Mouse (Mus musculus): ENCODE results near the gene Grin2b. TPM values are rescaled to one million over a fixed set of nuclear protein-coding genes. Genes with fewer than 3 reads are reported as not detected.

Grin2b gene
- polyA plus RNA-seq, 1 experiment from 2014 or later, result 2.1 TPM

DNA sequence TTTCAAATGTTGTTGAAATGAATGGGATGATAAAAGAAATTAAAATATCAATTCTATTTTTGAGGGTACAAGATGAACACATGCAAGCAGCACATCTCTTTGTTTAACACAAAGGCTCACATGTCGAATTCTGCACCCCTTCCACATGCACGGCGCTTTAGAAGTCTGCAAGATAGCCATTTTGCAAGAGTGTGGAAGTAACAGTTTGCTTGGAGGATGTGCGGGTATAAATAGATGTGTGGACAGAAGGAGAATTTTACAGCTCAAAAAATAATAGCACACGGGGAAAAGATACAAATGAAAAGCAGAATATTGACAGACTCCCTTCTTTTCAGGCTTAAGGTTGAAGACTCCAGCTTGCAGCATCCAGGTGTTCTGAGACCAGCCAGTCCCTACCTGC lies 2.9 kb downstream of the Grin2b start:
- H3K4me3 ChIP-seq (ENCODE audit: low read depth, low read length), result no peak overlapping the region
- DNase-seq (ENCODE audit: low spot score), result no peak
- no peak overlapping the region for H3K9ac ChIP-seq (ENCODE audit: low read length)
- ATAC-seq (ENCODE audit: insufficient read depth, low FRiP score, low TSS enrichment), result no peak
- no peak overlapping the region for H3K27ac ChIP-seq (ENCODE audit: low read depth, low read length)
- no peaks in the 10 kb centered on the region for H3K9me3 ChIP-seq (ENCODE audit: control insufficient read depth, low read length)
- H3K27me3 ChIP-seq (ENCODE audit: control insufficient read depth, insufficient read depth, low read length), result peaks cover 22% of the 10 kb centered on the region
- H3K36me3 ChIP-seq (ENCODE audit: control insufficient read depth, insufficient read depth, low read length), result no peaks in the 10 kb centered on the region
- no peak overlapping the region for H3K4me2 ChIP-seq (ENCODE audit: low read depth)
- 84% methylated on average over 5 of the region's 5 CpGs for WGBS
- H3K4me1 ChIP-seq (ENCODE audit: control insufficient read depth, insufficient read depth, low read length), result no peaks in the 10 kb centered on the region

DNA sequence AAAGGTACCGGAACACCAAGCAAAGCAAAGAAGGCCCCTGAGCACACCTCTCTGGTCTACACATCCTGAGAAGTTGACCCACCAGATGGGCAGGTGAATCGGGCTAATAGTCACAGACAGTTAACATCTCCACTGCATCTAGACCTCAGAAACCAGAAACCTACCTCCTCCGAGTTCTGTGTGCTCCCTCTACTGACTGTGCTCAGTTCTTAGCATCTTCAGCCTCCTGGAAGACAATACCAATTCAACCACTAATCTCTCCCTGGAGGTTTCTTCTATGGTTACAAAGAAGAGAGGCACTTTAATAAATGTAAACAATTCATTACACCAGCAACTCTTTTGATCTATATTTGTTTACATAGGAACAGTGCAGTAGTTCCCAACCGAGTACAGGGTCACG lies 6.0 kb downstream of the Grin2b start:
- Histone ChIP-seq H3K36me3 (ENCODE audit: control insufficient read depth, insufficient read depth, low read length) (no peaks in the 10 kb centered on the region), H3K4me2 (ENCODE audit: low read depth) (no peak overlapping the region), H3K4me1 (ENCODE audit: control insufficient read depth, insufficient read depth, low read length) (no peaks in the 10 kb centered on the region), H3K27me3 (ENCODE audit: control insufficient read depth, insufficient read depth, low read length) (peaks cover 19% of the 10 kb centered on the region), H3K27ac (ENCODE audit: low read depth, low read length) (no peak overlapping the region), H3K4me3 (ENCODE audit: low read depth, low read length) (no peak overlapping the region), H3K9me3 (ENCODE audit: control insufficient read depth, low read length) (no peaks in the 10 kb centered on the region), H3K9ac (ENCODE audit: low read length) (no peak overlapping the region)
- 89% methylated on average over 5 of the region's 5 CpGs for WGBS
- ATAC-seq (ENCODE audit: insufficient read depth, low FRiP score, low TSS enrichment) (no peak), DNase-seq (ENCODE audit: low spot score) (no peak)

DNA sequence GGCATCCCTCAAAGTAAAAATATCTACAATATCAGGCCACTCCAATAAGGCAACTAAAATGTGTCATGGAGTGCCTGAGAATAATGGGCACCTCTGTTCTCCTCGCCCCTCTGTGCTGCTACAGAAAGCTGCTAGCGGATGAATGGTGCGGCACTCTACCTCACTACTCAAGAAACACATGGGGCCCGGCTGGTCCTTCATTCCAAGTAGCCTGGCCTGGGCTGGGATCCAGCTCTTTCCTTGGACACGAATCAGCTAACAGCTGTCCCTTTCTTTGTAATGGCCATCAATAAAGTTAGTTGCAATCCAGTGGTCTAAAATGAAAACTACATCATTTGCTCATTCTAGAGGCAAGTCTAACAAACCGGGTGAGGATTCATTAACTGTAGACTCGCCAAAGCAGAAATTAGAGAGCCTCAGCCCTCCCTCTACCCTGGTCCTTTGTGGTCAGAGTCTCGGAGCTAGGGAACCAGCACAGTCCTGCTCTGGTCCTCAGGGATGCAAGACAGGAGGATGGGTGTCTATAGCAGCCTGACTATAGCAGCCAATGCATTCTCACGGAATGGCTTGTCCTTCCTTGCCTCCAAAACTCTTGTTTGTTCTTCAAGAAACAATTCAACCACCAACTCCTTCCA lies 7.8 kb downstream of the Grin2b start:
- H3K4me2 ChIP-seq (ENCODE audit: low read depth), result no peak overlapping the region
- no peak overlapping the region for H3K4me3 ChIP-seq (ENCODE audit: low read depth, low read length)
- ATAC-seq (ENCODE audit: insufficient read depth, low FRiP score, low TSS enrichment), result no peak
- H3K27ac ChIP-seq (ENCODE audit: low read depth, low read length), result no peak overlapping the region
- WGBS, result 85% methylated on average over 9 of the region's 9 CpGs
- H3K9ac ChIP-seq (ENCODE audit: low read length), result no peak overlapping the region
- peaks cover 3% of the 10 kb centered on the region; the same call in 1 of the 2 replicates for H3K27me3 ChIP-seq (ENCODE audit: control insufficient read depth, insufficient read depth, low read length)
- H3K9me3 ChIP-seq (ENCODE audit: control insufficient read depth, low read length), result no peaks in the 10 kb centered on the region
- no peaks in the 10 kb centered on the region for H3K36me3 ChIP-seq (ENCODE audit: control insufficient read depth, insufficient read depth, low read length)
- no peak for DNase-seq (ENCODE audit: low spot score)
- H3K4me1 ChIP-seq (ENCODE audit: control insufficient read depth, insufficient read depth, low read length), result 0 out of 2 replicates have a peak, but pooled peaks cover 2% of the 10 kb centered on the region

DNA sequence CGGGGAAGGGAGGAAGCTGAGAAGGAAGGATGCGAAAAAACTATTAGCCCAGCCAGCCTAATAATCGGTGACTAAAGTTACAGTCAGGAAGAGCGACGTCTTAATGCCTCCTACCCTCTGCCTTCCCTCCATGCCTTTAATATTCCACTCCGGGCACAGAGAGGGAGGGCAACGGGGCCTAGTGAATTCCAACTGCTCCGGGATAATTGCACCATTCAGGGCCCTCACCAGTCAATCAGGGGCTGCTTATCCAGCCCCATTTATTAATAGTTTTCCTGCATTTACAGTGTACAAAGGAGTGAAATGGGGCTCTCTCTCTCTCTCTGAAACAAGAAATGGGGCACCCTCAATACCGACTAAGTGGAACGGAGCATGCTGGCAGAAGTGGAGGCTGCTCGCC lies 11.2 kb downstream of the Grin2b start:
- peak; percentile 19 for DNase-seq (ENCODE audit: low spot score)
- Histone ChIP-seq H3K9ac (ENCODE audit: low read length) (no peak overlapping the region), H3K36me3 (ENCODE audit: control insufficient read depth, insufficient read depth, low read length) (no peaks in the 10 kb centered on the region), H3K4me1 (ENCODE audit: control insufficient read depth, insufficient read depth, low read length) (0 out of 2 replicates have a peak, but pooled peaks cover 2% of the 10 kb centered on the region), H3K4me3 (ENCODE audit: low read depth, low read length) (no peak overlapping the region), H3K9me3 (ENCODE audit: control insufficient read depth, low read length) (no peaks in the 10 kb centered on the region), H3K27me3 (ENCODE audit: control insufficient read depth, insufficient read depth, low read length) (no peaks in the 10 kb centered on the region), H3K27ac (ENCODE audit: low read depth, low read length) (no peak overlapping the region), H3K4me2 (ENCODE audit: low read depth) (no peak overlapping the region)
- WGBS, result 46% methylated on average over 11 of the region's 11 CpGs
- peak; percentile 57; the same call in 1 of the 2 replicates for ATAC-seq (ENCODE audit: insufficient read depth, low FRiP score, low TSS enrichment)

DNA sequence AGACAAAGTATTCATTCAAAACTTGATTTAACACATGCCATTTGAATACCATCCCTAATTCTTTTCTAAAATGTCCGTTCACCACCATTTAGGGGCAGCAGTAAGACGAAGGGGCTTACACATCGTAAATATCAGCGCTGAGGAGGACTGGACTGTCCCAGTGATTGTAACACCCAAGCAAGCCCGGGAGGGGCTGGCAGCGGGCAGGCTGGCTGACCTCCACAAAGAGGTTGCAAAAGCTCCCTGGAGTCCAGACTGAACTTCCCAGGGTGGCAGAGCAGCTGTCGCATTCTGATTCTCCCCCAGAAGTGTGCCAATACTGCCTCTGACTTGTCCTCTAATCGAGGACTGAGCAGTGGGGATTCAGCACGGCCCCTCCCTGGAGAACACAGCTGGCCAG lies 19.9 kb downstream of the Grin2b start:
- H3K4me2 ChIP-seq (ENCODE audit: low read depth), result no peak overlapping the region
- no peak overlapping the region for H3K9ac ChIP-seq (ENCODE audit: low read length)
- 50% methylated on average over 9 of the region's 9 CpGs for WGBS
- DNase-seq (ENCODE audit: low spot score) (no peak), ATAC-seq (ENCODE audit: insufficient read depth, low FRiP score, low TSS enrichment) (0 out of 2 replicates have a peak, but pooled peaks have one; percentile 32)
- no peak overlapping the region for H3K4me3 ChIP-seq (ENCODE audit: low read depth, low read length)
- no peaks in the 10 kb centered on the region for H3K27me3 ChIP-seq (ENCODE audit: control insufficient read depth, insufficient read depth, low read length)
- H3K9me3 ChIP-seq (ENCODE audit: control insufficient read depth, low read length), result no peaks in the 10 kb centered on the region
- H3K36me3 ChIP-seq (ENCODE audit: control insufficient read depth, insufficient read depth, low read length), result no peaks in the 10 kb centered on the region
- H3K27ac ChIP-seq (ENCODE audit: low read depth, low read length), result no peak overlapping the region
- H3K4me1 ChIP-seq (ENCODE audit: control insufficient read depth, insufficient read depth, low read length), result no peaks in the 10 kb centered on the region

DNA sequence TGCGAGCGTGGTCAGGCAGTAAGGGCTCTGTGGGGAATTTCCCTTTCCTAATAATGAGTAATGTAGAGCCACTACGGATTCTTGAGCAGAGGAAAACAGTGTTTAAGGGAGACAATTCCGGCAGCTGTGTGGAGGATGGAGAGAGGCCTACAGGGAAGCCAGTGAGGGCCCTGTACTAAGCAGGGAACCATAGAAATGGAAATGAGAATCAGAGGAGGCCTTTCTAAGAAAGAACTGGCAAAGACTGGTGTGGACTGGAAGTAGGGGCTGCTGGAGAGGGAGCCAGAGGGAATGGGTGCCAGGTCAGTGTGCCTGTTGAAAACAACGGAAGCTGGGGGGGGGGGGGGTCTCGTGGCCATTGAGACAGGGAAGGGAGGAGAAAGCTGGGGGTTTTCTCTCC lies 23.2 kb downstream of the Grin2b start:
- Histone ChIP-seq H3K9me3 (ENCODE audit: control insufficient read depth, low read length) (no peaks in the 10 kb centered on the region), H3K36me3 (ENCODE audit: control insufficient read depth, insufficient read depth, low read length) (no peaks in the 10 kb centered on the region), H3K4me3 (ENCODE audit: low read depth, low read length) (no peak overlapping the region), H3K27me3 (ENCODE audit: control insufficient read depth, insufficient read depth, low read length) (no peaks in the 10 kb centered on the region), H3K4me2 (ENCODE audit: low read depth) (no peak overlapping the region), H3K9ac (ENCODE audit: low read length) (no peak overlapping the region), H3K4me1 (ENCODE audit: control insufficient read depth, insufficient read depth, low read length) (no peaks in the 10 kb centered on the region), H3K27ac (ENCODE audit: low read depth, low read length) (no peak overlapping the region)
- WGBS, result 41% methylated on average over 5 of the region's 6 CpGs
- ATAC-seq (ENCODE audit: insufficient read depth, low FRiP score, low TSS enrichment) (no peak), DNase-seq (ENCODE audit: low spot score) (no peak)

DNA sequence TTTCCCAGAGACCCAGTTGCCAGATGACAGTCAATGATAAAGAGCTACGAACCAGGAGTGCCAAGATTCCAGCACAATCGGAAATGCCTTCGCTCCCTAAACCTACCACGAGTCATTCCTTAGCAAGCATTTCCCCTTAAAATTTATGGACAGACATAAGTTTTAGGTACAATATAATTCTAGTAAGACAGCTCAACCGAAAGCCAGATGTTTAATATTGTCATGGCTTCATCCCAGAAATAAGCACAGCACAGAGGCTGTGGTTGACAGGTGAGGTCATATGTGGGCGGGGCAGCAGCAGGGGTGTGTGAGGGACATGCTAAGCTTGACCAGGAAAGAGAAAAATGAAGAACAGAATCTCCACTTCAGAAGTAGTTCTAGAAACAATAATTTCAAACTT lies 33.3 kb downstream of the Grin2b start:
- H3K9ac ChIP-seq (ENCODE audit: low read length), result no peak overlapping the region
- ATAC-seq (ENCODE audit: insufficient read depth, low FRiP score, low TSS enrichment) (no peak), DNase-seq (ENCODE audit: low spot score) (no peak)
- no peak overlapping the region for H3K4me3 ChIP-seq (ENCODE audit: low read depth, low read length)
- H3K27me3 ChIP-seq (ENCODE audit: control insufficient read depth, insufficient read depth, low read length), result no peaks in the 10 kb centered on the region
- H3K27ac ChIP-seq (ENCODE audit: low read depth, low read length), result no peak overlapping the region
- no peaks in the 10 kb centered on the region for H3K4me1 ChIP-seq (ENCODE audit: control insufficient read depth, insufficient read depth, low read length)
- H3K9me3 ChIP-seq (ENCODE audit: control insufficient read depth, low read length), result no peaks in the 10 kb centered on the region
- H3K4me2 ChIP-seq (ENCODE audit: low read depth), result no peak overlapping the region
- no peaks in the 10 kb centered on the region for H3K36me3 ChIP-seq (ENCODE audit: control insufficient read depth, insufficient read depth, low read length)
- WGBS, result 86% methylated on average over 6 of the region's 6 CpGs

DNA sequence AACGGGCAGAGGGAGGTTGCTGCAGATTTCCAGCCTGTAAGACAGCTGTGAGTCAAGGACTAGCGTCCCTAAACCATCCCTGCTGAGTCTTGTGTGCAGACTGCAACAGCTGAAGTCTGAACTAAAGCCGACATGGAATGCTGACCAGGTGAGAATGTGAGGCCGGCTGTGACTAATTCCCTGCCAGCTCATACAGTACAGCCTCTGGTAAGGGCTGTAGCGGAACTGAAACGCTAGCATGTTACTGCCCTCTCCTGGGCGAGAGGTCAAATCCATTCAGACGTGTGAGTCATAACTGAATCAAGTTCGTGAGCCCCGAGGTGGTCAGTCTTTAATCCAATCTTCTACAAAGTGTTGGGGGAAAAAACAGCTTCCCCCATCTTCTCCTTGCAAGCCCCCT lies 42.9 kb downstream of the Grin2b start:
- WGBS, result 41% methylated on average over 10 of the region's 10 CpGs
- DNase-seq (ENCODE audit: low spot score) (peak; percentile 30), ATAC-seq (ENCODE audit: insufficient read depth, low FRiP score, low TSS enrichment) (no peak)
- no peak overlapping the region for H3K4me2 ChIP-seq (ENCODE audit: low read depth)
- H3K27ac ChIP-seq (ENCODE audit: low read depth, low read length), result no peak overlapping the region
- H3K9me3 ChIP-seq (ENCODE audit: control insufficient read depth, low read length), result no peaks in the 10 kb centered on the region
- no peaks in the 10 kb centered on the region for H3K27me3 ChIP-seq (ENCODE audit: control insufficient read depth, insufficient read depth, low read length)
- no peaks in the 10 kb centered on the region for H3K4me1 ChIP-seq (ENCODE audit: control insufficient read depth, insufficient read depth, low read length)
- H3K9ac ChIP-seq (ENCODE audit: low read length), result no peak overlapping the region
- no peaks in the 10 kb centered on the region for H3K36me3 ChIP-seq (ENCODE audit: control insufficient read depth, insufficient read depth, low read length)
- H3K4me3 ChIP-seq (ENCODE audit: low read depth, low read length), result no peak overlapping the region

DNA sequence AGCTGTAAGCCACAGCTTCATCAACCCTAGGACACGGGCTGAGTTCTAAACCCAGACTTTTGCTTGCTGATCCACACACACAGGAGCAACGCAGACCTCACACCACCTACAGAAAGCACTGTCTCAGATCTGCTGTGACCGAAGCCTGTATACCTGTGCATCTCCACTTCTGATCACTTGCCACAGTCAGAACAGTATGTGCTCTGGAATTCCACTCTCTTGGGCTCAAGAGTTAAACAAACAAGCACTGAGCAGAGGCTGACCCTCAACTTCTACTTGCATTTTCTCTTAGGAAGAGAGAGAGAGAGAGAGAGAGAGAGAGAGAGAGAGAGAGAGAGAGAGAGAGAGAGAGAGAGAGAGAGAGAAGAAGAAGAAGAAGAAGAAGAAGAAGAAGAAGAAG lies 50.7 kb downstream of the Grin2b start:
- Histone ChIP-seq H3K27me3 (ENCODE audit: control insufficient read depth, insufficient read depth, low read length) (no peaks in the 10 kb centered on the region), H3K4me2 (ENCODE audit: low read depth) (no peak overlapping the region), H3K4me3 (ENCODE audit: low read depth, low read length) (no peak overlapping the region), H3K9me3 (ENCODE audit: control insufficient read depth, low read length) (no peaks in the 10 kb centered on the region), H3K9ac (ENCODE audit: low read length) (no peak overlapping the region), H3K27ac (ENCODE audit: low read depth, low read length) (no peak overlapping the region), H3K36me3 (ENCODE audit: control insufficient read depth, insufficient read depth, low read length) (no peaks in the 10 kb centered on the region), H3K4me1 (ENCODE audit: control insufficient read depth, insufficient read depth, low read length) (no peaks in the 10 kb centered on the region)
- WGBS, result 90% methylated on average over 3 of the region's 3 CpGs
- DNase-seq (ENCODE audit: low spot score) (no peak), ATAC-seq (ENCODE audit: insufficient read depth, low FRiP score, low TSS enrichment) (no peak)
